Mouse (Mus musculus): Measurements from ENCODE around the gene Ube2l6.

Ube2l6 gene

GRCm38 (mm10) chr2:84798493-84798921 is at the start of gene Ube2l6:
Gene Ube2l6 (plus strand): TSS chr2:84798828.
- in situ Hi-C loops (cut with MboI; ENCODE audit: low sequenced_read_pairs), result no loop called here

GRCm38 (mm10) chr2:84750115-84750514 is 48.5 kb upstream of the Ube2l6 start:
- in situ Hi-C loops (cut with MboI; ENCODE audit: low sequenced_read_pairs), result no loop called here

- in situ Hi-C loops (cut with MboI; ENCODE audit: low sequenced_read_pairs), result no loop called here
These were observed 42.4 kb upstream of the Ube2l6 start for GRCm38 (mm10) chr2:84756245-84756644.

GRCm38 (mm10) chr2:84757026-84757682 is 41.5 kb upstream of the Ube2l6 start:
- in situ Hi-C loops (cut with MboI; ENCODE audit: low sequenced_read_pairs), result no loop called here

- in situ Hi-C loops (cut with MboI; ENCODE audit: low sequenced_read_pairs), result no loop called here
These were observed 40.0 kb upstream of the Ube2l6 start for GRCm38 (mm10) chr2:84758542-84759127.

- in situ Hi-C loops (cut with MboI; ENCODE audit: low sequenced_read_pairs), result no loop called here
These were observed 37.9 kb upstream of the Ube2l6 start for GRCm38 (mm10) chr2:84760777-84761176.

GRCm38 (mm10) chr2:84761309-84761708 is 37.3 kb upstream of the Ube2l6 start:
- in situ Hi-C loops (cut with MboI; ENCODE audit: low sequenced_read_pairs), result no loop called here

- in situ Hi-C loops (cut with MboI; ENCODE audit: low sequenced_read_pairs), result no loop called here
These were observed 36.8 kb upstream of the Ube2l6 start for GRCm38 (mm10) chr2:84761840-84762239.

- in situ Hi-C loops (cut with MboI; ENCODE audit: low sequenced_read_pairs), result no loop called here
These were observed 36.3 kb upstream of the Ube2l6 start for GRCm38 (mm10) chr2:84762295-84762694.

GRCm38 (mm10) chr2:84762818-84763217 is 35.8 kb upstream of the Ube2l6 start:
- in situ Hi-C loops (cut with MboI; ENCODE audit: low sequenced_read_pairs), result no loop called here

- in situ Hi-C loops (cut with MboI; ENCODE audit: low sequenced_read_pairs), result no loop called here
These were observed 28.1 kb upstream of the Ube2l6 start for GRCm38 (mm10) chr2:84770501-84770900.

- in situ Hi-C loops (cut with MboI; ENCODE audit: low sequenced_read_pairs), result no loop called here
These were observed 26.2 kb upstream of the Ube2l6 start for GRCm38 (mm10) chr2:84772454-84772853.

- in situ Hi-C loops (cut with MboI; ENCODE audit: low sequenced_read_pairs), result no loop called here
These were observed 25.4 kb upstream of the Ube2l6 start for GRCm38 (mm10) chr2:84773195-84773594.

GRCm38 (mm10) chr2:84774751-84775150 is 23.9 kb upstream of the Ube2l6 start:
- in situ Hi-C loops (cut with MboI; ENCODE audit: low sequenced_read_pairs), result no loop called here

GRCm38 (mm10) chr2:84775241-84775640 is 23.4 kb upstream of the Ube2l6 start, which contains the start of gene Serping1:
Gene Serping1 (minus strand): TSS chr2:84775444.
- in situ Hi-C loops (cut with MboI; ENCODE audit: low sequenced_read_pairs), result no loop called here

GRCm38 (mm10) chr2:84775665-84776064 is 23.0 kb upstream of the Ube2l6 start:
- in situ Hi-C loops (cut with MboI; ENCODE audit: low sequenced_read_pairs), result no loop called here

GRCm38 (mm10) chr2:84777706-84778105 is 20.9 kb upstream of the Ube2l6 start:
- in situ Hi-C loops (cut with MboI; ENCODE audit: low sequenced_read_pairs), result no loop called here

- in situ Hi-C loops (cut with MboI; ENCODE audit: low sequenced_read_pairs), result no loop called here
These were observed 19.4 kb upstream of the Ube2l6 start for GRCm38 (mm10) chr2:84779210-84779609.

- in situ Hi-C loops (cut with MboI; ENCODE audit: low sequenced_read_pairs), result no loop called here
These were observed 15.3 kb upstream of the Ube2l6 start for GRCm38 (mm10) chr2:84783315-84783714.

GRCm38 (mm10) chr2:84783840-84784566 is 14.6 kb upstream of the Ube2l6 start:
- in situ Hi-C loops (cut with MboI; ENCODE audit: low sequenced_read_pairs), result no loop called here

- in situ Hi-C loops (cut with MboI; ENCODE audit: low sequenced_read_pairs), result no loop called here
These were observed 10.3 kb upstream of the Ube2l6 start for GRCm38 (mm10) chr2:84788316-84788715.

- in situ Hi-C loops (cut with MboI; ENCODE audit: low sequenced_read_pairs), result no loop called here
These were observed 8.2 kb upstream of the Ube2l6 start for GRCm38 (mm10) chr2:84790418-84790817.
